Mouse (Mus musculus) heart, adult 2 months (tissue): ENCODE data around the gene Dusp28.

ENCODE experiments used
- CTCF ChIP-seq: fragments of 200-600 bp; IDR thresholded peaks from 2 replicates; pipeline ENCODE4 v1.8.1; 2022; ENCODE audit warnings: antibody characterized with exemption, mild to moderate bottlenecking, moderate library complexity
- POLR2A ChIP-seq: fragments of 200-500 bp; IDR thresholded peaks from 2 replicates; pipeline ENCODE4 v1.6.1; 2011; ENCODE audit warnings: mild to moderate bottlenecking, low read depth, low read length, control low read depth; ENCODE audit not compliant: insufficient read depth

DNA sequence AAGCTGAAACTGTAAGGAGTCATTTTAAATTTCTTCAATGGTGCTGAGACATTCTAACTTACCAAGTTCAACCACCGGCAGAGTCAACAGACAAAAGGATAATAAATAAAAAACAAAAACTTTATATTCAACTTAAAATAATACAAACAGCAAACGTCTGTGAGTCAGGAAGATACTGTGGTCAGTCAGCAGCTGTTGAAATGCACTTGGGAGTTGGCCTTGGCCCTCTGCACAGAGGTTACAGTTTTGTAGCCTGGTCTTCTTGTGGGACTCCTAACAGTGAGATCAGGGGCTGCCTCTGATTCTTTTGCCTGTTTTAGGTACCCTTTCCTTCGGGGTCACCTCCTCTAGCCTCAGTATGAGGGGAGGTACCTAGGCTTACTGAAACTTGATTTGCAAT lies 12.9 kb upstream of the Dusp28 start:
- TF ChIP-seq POLR2A (no peak), CTCF (no peak)
